Mouse (Mus musculus): ENCODE results near the gene Twnk. TPM values are rescaled to one million over a fixed set of nuclear protein-coding genes. Genes with fewer than 3 reads are reported as not detected.

The Twnk gene
- polyA plus RNA-seq, 1 experiment from 2014 or later: 12.4 TPM

Other genes starting within 250 kb of the Twnk start
- gene Pax2, start 249.6 kb upstream of the Twnk start, polyA plus RNA-seq (2015; fragmentation: Nextera tagmentation; extraction: Ambion mirVana): 11.9 and 12.1 TPM in 2 replicates
- gene Slf2, start 74.5 kb upstream of the Twnk start, polyA plus RNA-seq (2015; fragmentation: Nextera tagmentation; extraction: Ambion mirVana): 26.7 and 27.8 TPM in 2 replicates
- gene Sema4g, start 16.6 kb upstream of the Twnk start, polyA plus RNA-seq (2015; fragmentation: Nextera tagmentation; extraction: Ambion mirVana): 18.0 and 18.7 TPM in 2 replicates
- 90.1 and 98.4 TPM in 2 replicates for gene Mrpl43, start 779 bp downstream of the Twnk start, polyA plus RNA-seq (2015; fragmentation: Nextera tagmentation; extraction: Ambion mirVana)
- 14.8 and 18.7 TPM in 2 replicates for gene Lzts2, start 8.8 kb downstream of the Twnk start, polyA plus RNA-seq (2015; fragmentation: Nextera tagmentation; extraction: Ambion mirVana)
- 3.0 and 3.2 TPM in 2 replicates for gene Pdzd7, start 40.1 kb downstream of the Twnk start, polyA plus RNA-seq (2015; fragmentation: Nextera tagmentation; extraction: Ambion mirVana)
- 76.8 and 85.4 TPM in 2 replicates for gene Sfxn3, start 41.8 kb downstream of the Twnk start, polyA plus RNA-seq (2015; fragmentation: Nextera tagmentation; extraction: Ambion mirVana)
- 4.0 and 5.5 TPM in 2 replicates for gene Kazald1, start 69.6 kb downstream of the Twnk start, polyA plus RNA-seq (2015; fragmentation: Nextera tagmentation; extraction: Ambion mirVana)
- gene Tlx1, start 145.0 kb downstream of the Twnk start, polyA plus RNA-seq (2015; fragmentation: Nextera tagmentation; extraction: Ambion mirVana): 1.2 and 1.3 TPM in 2 replicates
- 6.9 and 7.3 TPM in 2 replicates for gene Lbx1, start 230.1 kb downstream of the Twnk start, polyA plus RNA-seq (2015; fragmentation: Nextera tagmentation; extraction: Ambion mirVana)

Measured in hindbrain, embryonic 16.5 days (tissue).